Mouse (Mus musculus) cerebellum, postnatal 14 days (tissue): Measurements from ENCODE around the gene Kcnq1.

Experiments
- DNase-seq, 2 experiments: peaks; one replicate each; pipeline ENCODE4 v3.0.0; 2021; ENCODE audit warnings: mixed read lengths in 2 of 2

Kcnq1 gene

DNA sequence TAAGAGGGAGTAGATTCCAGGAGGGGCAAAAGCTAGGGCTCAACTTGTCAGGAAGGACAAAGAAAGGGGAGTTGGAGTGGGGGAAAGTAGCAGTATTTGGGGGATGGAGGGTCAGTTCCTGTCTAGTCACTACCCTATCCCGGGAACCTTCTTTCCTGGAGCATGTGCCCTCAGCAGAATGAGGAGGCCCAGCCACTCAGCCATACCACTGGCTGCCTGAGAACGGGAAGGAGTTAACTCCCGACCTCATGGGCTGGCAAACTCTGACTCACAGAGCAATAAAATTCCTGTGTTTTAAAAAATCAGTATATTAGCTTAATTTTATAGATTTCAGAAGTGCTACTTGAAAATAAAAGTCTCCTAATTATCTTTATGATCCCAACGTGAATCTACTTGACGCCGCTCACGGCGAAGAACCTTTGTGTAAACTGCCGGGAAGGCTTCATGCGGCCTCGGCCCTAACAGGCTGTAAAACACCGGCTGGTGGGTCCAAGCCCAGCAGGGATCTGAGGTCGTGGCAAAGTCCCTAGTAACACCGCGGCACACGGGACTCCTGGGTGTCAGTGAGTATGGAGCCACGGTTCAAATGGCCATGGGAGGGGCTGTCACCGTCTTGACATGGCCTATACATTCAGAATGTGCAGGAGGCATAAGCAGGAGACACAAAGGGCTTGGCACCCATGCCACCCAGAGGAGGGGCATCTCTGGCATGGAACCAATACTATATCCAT, 222.2 kb downstream of the Kcnq1 start:
- no peak for DNase-seq

DNA sequence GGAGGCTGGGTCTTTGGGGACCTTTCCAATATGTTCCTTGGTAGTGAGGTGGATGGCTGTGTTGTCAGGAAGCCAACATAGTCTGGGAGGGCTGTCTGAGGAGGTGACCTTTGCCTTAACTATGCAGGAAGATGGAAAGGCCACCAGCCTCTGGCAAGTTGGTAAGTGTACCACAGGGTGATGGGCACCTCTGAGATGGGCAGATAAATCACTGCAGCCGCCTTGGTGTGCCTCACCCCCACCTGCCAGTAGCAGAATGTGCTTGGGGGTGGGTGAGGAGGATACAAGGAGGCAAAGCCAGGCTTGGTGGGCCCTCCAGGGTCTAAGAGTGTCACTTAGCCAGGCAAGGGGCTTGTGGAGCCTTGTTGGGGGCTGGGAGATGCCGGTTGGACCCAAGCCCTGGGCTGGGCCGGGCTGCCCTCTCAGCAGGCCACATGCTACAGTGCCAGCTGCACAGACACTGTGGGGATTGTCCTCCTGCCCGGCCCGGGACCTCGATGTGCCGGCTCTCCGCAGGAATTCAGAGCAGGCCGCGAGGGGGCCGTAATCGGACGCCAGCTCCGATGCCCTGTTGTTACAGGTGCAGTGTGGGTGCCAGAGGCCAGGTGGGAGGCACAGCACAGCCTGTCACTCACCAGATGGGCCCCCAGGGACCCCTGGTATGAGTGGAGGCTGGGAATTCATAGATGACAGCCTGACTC, 223.1 kb downstream of the Kcnq1 start:
- DNase-seq, result peak; percentile 29 to 40

- no peak for DNase-seq
Observed at GRCm38 (mm10) chr7:143333040-143333439, 226.9 kb downstream of the Kcnq1 start.

GRCm38 (mm10) chr7:143333604-143334003, 227.4 kb downstream of the Kcnq1 start:
- no peak for DNase-seq

DNA sequence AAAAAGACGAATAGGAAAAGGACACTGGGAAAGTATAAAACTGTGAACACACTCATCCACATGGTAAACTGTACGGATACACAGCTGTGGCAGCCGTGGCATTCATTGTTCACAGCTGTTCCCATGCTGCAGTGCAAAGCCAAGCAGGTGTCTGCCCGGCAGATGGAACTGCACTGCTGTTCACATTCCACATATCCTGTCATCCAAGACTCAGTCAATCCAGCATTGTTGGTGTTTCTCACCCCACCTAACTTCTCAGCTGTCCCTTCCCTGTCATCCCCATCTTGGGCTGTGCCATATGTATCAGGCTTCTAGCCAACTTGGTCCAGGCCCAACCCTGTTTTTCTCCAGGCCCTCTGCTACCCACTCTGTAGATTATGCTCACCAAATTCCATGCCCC, 232.5 kb downstream of the Kcnq1 start:
- DNase-seq, result no peak

GRCm38 (mm10) chr7:143340601-143341281, 234.6 kb downstream of the Kcnq1 start:
- no peak for DNase-seq

DNA sequence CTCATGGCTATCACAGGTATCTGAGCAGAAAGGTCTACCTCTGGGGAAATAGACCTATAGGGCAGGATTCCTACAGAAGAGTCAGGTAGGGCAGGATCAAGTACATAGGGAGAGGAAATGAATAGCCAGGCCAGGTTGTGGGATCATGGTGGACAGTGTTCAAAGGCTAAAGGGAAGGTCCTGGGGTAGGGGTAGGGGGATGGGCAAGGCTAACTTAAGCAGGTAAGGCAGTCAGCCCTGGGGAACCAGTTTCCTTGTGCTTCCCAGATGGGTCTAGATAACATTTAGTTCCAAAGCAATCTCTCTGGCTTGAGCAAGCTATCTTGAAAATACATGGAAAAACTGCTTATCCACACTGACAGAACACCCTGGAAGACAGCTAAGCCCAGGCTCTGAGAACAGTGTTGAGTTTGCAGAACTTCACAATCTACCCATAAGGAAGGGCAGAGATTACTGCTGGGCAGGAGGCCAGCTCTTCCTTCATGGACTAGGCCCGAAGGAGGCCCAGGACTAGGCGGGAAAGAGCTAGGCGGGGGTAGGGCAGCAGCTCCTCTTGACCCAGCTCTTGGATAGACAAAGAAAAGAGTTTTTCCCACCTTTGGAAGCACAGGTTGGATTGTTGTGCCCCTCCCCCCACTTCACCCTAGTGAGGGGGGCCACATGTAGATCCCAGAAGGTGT, 235.3 kb downstream of the Kcnq1 start:
- no peak for DNase-seq

GRCm38 (mm10) chr7:143343781-143344306, 237.7 kb downstream of the Kcnq1 start:
- DNase-seq, result peak; percentile 37 to 44

DNA sequence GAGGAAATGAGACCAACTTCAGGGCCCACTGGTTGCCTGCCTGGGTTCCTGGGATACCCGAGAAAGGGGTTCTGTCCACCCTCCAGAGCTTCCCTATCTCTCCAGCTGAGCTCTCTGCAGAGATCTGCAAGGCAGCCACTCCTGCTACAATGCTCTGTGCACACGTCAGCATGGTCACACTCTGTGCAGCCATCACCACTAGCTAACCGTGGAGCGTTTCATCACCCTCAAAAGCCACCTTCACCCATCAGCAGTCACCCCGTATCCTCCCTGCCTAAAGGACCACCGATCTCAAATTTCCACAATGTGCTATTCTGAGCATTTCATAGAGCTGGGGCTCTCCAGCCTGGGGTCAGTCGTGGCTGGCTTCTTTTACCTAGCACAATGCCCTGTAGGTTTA, 243.1 kb downstream of the Kcnq1 start:
- no peak for DNase-seq

DNA sequence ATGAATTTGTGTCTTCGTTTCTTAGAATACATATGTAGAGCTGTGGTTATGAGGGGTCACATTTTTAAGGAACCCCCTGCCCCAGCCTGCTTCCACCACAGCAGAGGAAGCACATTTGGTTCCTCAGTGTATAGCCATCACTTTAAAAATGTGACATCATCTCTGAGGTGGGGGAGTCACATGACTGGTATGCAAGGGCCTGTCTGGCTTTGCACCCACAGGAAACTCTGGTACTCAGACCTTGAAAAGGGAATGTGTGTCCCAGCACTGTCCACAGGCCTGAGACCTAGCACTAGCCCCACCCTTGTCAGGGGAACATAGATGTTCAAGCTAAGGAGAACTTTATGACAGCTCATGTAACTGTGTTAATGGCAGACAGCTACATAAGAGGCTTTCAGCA, 243.7 kb downstream of the Kcnq1 start:
- DNase-seq, result no peak

GRCm38 (mm10) chr7:143355831-143356230, 249.7 kb downstream of the Kcnq1 start:
- no peak for DNase-seq

GRCm38 (mm10) chr7:143357109-143357508, 250.9 kb downstream of the Kcnq1 start:
- no peak for DNase-seq

DNA sequence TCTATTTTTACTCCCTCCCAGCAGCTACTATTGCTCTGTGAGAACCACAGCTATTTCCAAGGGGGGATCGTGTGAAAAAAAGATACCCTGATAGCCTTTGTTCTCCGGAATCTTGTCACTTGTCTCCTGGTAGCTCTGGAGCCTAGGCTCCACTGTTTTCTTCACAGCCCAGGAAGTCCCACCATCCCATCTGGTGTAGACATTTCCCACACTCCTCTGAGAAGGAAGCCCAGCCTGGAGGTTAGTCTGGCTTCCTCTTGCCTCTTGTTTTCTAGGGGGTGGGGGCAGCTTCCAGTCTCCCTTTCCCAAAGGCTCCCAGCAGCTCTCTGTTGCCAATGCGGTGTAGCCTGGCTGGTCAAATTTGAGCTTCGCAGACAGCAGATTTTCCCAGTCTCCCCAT, 251.7 kb downstream of the Kcnq1 start:
- no peak for DNase-seq

GRCm38 (mm10) chr7:143359762-143360161, 253.6 kb downstream of the Kcnq1 start:
- DNase-seq, result no peak

GRCm38 (mm10) chr7:143360776-143361175, 254.6 kb downstream of the Kcnq1 start:
- DNase-seq, result no peak

DNA sequence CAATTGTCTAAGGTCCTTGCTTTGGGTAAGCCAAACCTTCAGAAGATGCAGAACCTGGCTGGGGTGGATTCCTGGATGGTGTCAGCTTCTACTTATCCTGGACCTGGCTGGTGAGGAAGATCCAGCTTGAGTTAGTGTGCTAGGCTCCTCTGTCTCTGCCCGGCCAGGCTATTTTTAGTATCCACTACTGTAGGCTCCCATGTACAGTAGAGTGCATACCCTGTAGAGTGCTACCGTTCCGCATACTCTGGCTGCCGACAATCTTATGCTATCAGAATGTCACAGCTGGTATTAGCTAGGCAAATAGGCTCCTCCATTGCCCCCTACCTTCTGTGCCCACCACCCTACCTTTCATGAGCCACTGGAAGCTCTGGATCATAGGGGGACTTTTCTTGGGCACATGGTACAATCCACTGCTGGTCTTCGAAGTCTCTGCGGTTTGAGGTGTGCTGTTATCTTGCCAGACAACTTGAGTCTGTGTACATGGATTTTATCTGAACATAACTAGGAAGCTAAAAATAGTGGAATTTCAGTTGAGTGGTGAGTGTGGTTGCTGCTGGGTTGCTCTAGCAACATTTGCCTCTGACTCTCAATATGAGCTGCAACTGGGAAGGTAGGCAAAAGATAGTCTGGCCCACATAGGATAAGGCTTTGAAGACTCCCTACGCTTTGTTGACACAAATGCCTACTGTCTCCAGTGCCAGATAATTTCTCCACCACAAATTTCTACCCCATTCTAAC, 258.1 kb downstream of the Kcnq1 start:
- DNase-seq, result no peak

DNA sequence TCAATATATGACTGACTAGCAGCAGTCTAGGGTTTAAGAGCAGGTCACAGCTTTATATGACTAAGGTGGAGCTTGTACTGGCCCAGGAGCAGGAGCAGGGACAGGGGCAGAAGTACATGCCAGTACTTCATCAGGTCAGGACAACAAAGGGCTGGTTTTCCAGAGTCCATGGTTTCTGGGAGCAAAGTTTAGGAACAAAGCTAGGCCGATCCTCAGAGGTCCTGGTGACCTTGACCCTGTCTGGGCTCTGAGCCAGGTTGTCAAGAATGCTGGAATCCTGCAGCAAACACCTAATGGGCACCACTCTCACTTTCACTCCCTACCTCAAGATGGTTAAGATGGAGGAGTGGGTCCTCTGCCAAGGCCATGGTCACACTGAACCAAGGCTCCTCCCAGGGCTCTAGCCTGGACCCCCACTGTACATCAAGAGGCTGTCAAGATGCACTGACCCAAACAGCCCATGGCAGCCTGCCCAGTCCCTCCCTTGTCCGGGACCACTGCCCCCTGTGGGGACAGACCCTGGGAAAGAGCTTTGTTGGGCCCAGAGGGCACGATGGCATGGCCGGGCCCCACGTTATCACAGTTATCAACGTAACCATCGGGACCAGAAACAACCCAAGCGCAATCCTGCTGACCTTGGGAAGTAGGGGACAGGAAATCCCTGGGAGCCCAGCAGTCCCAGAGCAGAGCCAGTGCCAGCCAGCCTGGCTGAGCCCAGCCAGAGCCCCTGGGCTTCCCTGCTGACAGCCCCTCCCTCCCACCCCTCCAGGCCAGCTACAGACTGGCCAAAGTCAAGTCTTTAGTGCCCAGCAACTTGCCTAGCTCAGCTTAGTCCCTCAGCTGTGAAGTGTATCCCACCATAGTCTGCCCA, 259.0 kb downstream of the Kcnq1 start:
- DNase-seq, result no peak

DNA sequence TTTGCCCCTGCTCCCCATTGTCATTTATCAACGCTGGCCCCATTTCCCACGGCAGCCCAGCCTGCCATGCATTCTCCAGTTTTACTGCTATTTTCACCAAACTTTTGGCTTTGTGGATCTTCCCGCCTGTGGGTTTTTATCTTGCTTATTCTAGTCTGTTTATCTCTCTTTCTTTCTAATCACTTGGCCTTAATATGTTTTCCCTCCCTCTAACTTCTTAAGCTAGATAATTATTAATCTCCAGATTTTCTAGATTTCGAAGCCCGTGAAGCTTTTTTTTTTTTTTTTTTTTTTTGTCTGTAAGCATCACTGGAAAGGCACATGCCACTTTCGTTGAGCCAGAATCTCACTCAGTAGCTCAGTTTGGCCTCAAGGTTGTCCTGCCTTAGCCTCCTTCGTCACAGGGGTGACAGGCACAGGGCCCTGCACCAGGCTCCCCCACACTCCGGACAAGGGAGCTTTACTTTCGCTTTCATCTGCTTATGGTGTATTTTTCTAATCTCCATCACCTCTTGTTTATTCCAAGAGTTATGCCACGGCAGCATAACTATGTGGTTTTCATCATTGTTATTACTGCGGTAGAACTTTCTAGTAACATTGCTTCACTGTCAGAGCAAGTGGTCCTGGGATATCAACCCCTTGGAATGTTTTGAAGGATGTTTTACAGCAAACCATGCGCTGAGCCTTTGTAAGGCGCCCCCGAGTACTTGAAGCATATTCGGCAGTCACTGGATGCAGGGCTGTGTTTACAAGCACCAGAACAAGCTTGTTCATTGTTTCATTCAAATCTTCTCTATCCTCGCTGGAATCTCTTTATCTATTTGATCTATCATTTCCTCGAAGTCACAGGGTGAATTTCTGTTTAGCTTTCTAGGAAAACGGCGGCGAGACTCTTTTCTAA, 261.5 kb downstream of the Kcnq1 start:
- DNase-seq, result no peak

DNA sequence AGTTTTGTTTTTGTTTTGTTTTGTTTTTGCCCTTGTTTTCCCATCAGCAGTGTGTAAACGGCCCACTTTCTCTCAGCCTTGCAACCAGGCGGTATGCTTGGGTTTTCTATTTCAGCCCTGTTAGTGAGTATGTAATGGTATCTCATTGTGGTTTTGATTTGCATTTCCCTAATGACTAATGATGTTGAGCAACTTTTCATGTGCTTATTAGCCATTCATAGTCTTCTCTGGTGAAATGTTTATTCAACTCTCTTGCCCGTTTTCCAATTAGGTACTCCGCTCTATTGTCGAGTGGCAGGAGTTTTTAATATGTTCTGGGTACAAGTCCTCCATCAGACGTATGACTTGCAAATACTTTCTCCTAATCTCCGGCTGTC, 262.1 kb downstream of the Kcnq1 start:
- DNase-seq, result no peak

GRCm38 (mm10) chr7:143371336-143371735, 265.2 kb downstream of the Kcnq1 start:
- no peak for DNase-seq
